Mouse (Mus musculus): ENCODE data around the gene Stra6.

DNA sequence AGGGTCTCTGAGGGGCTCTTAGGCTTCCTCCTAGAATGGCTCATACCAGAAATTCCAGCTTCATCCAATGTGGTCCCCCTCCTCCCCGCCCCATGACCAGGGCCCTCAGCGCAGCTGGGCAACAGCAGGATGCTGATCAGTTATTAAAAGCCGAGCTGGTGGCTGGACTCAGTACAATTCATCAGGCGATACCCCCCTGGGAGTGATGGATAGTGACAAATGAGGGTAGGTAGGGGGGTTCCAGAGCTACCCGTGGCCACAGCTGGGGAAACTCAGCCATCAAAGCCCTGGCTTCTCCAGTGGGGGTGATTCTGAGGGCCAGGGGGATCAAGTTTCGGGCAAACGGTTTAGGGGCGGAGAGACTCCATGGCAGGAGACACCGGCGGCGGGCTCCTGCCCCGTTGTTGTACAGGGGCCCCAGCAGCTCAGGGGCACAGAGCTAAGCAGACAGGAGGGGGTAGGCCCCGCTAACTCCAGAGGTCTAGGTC, 65.4 kb downstream of the Stra6 start:
- TF ChIP-seq POLR2A (IDR thresholded peaks at IDR 0.05; ENCODE audit: low read depth, low read length) (no peak), CTCF (IDR thresholded peaks at IDR 0.05; ENCODE audit: borderline replicate concordance, insufficient read depth, low read length) (no peak)
